Mouse (Mus musculus) small intestine, adult 2 months (tissue): ENCODE results near the gene Mtor.

Experiments used
- CTCF ChIP-seq: fragments of 200-500 bp; IDR thresholded peaks from 2 replicates; pipeline ENCODE4 v1.5.1; 2012; ENCODE audit warnings: low read depth, mild to moderate bottlenecking, control low read depth, inconsistent platforms, low read length, moderate library complexity, mixed read lengths; ENCODE audit not compliant: insufficient replicate concordance, insufficient read length; ENCODE audit errors: extremely low read depth
- POLR2A ChIP-seq: fragments of 200-500 bp; IDR thresholded peaks from 2 replicates; pipeline ENCODE4 v1.6.1; 2012; ENCODE audit warnings: low read depth, mild to moderate bottlenecking, control low read depth, inconsistent platforms, low read length, moderate library complexity

GRCm38 (mm10) chr4:148417074-148417526 is 31.3 kb upstream of the Mtor start:
- TF ChIP-seq CTCF (no peak), POLR2A (no peak)
